Mouse (Mus musculus): Measurements from ENCODE around the gene Cabin1.

Gene Cabin1

DNA sequence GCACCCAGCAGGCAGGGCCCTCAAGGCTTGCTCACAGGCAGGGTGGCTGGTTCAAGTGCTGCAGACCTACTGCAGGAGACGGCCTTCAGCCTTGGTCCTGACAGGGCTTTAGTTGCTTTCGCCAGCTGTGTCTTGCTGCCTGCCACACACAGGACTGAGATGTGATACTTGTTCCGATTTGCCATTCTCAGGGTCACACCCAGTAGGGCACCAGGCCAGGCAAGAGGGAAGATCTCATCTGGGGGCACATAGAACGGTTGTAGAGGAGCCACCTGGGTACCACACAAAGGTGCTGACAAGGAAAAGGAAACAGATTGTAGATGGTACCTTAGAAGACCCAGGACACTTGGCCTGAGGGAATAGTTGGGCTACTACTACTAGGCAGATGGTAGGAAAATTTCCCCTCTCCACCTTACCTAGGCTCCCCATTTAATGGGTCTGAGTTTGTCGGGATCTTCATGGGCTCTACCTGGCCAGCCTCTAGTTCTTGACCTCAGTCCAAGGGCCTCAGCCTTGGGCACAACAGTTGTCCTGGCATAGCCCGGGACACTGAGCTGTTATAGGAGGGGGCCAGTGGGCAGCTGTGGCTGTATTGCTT is 99.4 kb downstream of the Cabin1 start:
- DNase-seq (ENCODE audit: low spot score), result no peak

DNA sequence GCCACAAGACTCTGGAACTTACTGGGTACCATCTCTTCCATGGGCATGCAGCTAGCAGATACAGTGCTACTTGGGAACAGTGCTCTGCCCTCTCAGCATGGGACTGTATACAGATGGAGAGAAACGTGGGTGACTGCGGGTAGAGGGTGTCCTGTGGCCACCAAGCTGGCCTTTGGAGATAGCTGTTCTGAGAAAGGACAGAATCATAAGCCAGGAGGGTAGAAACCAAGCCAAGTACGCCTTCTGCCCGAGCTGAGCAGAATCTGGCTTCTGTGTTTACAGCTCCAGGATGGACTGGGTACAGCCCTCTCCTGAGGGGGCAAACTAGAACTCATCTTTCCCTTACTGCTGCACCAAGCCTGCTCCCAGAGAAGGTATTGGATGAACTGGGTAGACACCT is 101.6 kb downstream of the Cabin1 start:
- DNase-seq (ENCODE audit: low spot score), result no peak

DNA sequence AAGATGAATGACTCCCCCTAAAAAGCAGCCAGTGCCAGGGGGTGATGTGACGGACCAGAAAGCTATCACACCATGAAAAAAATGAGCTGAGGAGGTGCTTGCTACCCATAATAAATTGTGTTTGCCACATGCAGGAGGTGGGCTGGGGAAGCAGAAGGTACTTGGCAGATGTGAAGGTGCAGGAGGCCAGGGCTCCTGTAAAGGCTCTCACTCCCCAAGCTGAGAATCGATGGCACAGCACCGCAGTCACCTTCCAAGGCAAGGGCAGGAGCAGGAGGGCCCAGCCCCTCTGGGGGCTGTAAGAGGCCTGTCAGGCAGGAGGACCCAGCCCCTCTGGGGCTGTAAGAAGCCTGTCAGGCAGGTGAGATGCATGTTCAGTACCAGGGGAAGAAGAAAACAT is 102.3 kb downstream of the Cabin1 start:
- no peak for DNase-seq (ENCODE audit: low spot score)

DNA sequence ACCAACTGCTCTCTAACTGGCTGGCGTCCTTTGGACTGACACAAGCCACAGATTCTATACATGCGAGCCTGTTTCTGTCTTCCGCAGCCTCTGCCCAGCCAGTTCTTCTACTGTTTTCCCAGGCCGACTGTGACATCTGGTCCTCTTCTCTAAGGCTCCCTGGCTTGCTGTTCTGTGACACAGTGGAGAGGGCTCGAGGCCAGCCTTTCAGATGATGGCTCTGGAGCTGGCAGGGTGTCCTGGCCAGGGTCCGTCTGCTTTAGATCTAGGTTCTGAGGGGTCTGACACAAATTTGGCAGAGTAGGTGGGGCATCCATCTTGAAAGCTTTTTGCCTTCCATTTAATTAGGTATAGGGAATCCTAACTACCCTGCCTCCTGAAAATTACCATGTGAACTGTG is 102.8 kb downstream of the Cabin1 start:
- DNase-seq (ENCODE audit: low spot score), result no peak

DNA sequence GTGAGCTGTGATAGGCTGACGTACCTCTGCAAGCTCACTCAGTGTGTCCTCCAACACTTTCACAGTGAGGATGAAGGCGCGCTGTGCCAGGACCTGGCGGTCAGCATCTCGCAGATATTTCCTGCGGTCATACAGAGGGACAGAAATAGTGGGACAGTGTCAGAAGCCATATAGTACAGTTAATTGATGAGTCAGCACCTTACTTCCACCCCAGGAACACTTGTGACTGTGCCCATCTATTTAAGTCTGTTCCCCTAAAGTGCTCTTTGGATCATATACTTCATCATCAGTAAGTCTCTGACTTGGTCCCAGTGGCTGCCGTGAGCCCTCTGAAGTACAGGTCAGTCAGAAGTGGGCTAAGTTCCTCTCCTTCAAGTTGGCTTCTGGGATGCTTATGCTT is 106.4 kb downstream of the Cabin1 start:
- DNase-seq (ENCODE audit: low spot score), result no peak

DNA sequence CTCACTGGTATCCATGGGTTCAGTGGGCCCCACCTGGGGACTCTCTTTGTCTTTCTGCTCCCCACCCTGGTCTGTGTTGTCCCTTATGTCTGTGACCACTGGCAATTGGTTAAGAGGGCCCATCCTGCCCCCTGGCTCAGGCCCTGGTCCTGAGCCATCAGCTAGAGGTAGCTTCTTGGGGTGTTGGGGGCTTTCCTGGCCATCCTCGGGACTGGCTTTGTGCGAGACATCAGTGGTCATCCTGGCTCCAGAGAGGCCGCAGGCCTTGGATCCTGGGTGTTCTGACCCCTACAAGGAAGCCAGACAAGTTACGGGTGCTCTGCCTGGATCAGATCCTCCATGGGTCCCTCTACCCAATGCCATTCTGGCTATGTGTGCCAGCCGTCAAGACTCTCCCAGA is 107.0 kb downstream of the Cabin1 start:
- no peak for DNase-seq (ENCODE audit: low spot score)

DNA sequence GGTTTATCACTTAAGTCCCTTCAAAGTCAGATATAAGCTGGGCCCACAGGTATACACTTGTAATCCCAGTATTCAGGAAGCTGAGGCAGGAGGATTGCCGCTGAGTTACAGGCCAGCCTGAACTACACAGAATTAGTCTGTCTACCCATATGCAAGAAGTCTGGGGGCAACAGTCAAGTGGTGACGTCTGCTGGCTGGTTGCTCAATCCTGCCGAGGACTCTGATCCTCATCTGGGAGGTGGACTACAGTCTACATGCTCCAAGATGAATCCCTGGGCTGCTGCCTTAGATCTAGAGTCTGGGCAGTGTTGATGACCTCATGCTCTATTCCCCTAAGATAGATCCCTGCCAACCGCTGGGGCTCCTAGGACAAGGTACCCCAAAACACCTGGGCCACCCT is 110.1 kb downstream of the Cabin1 start:
- DNase-seq (ENCODE audit: low spot score), result no peak

DNA sequence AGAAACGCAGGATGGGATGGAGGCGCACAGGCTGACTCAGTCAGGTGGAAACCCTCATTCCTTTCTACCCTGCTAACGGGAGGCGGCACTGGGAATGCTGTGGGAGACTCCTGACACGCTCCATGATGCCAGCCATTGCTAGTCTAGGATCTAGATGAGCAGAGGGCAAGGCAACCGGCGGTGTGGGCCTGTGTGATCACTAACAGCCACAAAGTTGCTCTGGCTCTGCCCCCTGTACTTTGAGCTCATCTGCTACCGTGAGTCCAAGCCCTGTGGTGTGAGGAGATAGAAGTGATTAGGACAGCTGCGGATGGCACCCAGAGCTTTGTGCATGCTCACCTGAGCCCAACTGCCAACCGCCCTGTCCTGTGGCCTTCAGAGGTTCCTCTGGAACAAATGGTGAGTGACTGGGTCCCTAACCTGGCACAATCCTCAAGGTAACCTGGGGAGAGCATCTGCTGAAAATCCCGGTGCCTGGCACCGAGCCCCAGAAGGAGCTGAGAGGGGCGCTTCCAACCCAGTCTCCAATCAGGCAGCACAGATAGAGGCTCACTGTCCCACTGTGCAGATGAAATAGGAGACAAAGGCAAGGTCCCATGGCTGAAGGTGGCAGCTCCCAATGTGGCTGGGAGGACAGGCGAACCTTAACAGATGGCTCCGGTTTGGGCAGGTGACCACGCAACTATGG is 112.6 kb downstream of the Cabin1 start:
- DNase-seq (ENCODE audit: low spot score), result no peak

DNA sequence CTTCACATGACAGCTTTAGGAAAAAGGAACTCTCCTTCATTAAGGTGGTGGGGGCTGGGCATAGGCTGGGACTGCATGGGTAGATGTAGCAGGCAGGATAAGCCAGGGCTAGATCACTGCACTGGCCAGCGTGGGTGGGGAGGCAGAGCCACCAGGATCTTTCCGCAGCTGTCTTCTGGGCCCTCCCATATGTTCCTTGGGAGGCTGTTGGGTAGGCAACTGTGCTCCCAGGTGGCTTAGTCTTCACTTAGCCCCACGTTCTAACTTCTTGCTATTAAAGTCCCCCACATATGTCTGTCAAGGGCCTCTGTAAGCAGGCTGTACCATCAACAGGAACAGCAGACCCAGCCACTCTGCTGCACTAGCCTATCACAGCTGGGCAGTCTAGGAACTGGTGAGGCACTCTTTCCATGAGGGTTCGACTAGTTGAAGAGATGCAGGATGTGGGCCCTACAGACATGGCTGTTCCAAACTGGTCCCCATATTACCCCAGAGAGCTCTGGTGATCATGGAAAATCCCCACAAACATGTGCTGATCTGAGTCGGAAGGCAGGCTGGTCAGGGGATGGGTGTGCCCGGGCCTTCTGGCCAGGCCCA is 113.7 kb downstream of the Cabin1 start:
- no peak for DNase-seq (ENCODE audit: low spot score)

DNA sequence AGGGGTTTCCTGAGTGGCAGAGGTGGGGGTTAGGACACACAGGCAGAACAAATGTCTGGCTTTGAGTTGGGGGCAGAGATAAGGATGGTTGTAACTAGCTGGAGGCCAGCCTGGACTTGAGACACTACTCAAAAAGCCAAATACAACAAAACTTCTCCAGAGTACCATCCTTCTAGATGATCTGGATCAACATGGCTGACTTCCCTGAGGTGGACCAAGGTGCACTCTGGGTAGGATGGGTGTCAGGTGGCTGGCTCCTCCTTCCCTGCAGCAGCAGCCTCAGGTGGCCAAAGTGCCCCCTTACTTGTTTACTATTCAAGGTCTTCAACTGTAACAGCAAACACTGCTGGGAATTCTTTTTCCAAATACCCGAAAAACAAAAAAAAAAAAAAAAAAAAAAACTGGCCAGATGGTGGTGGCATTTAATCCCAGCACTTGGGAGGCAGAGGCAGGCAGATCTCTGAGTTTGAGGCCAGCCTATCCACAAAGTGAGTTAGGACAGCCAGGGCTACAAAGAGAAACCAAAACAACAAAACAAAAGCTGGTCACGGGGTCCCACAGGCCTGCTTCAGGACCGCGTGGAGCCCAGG is 114.6 kb downstream of the Cabin1 start:
- no peak for DNase-seq (ENCODE audit: low spot score)

DNA sequence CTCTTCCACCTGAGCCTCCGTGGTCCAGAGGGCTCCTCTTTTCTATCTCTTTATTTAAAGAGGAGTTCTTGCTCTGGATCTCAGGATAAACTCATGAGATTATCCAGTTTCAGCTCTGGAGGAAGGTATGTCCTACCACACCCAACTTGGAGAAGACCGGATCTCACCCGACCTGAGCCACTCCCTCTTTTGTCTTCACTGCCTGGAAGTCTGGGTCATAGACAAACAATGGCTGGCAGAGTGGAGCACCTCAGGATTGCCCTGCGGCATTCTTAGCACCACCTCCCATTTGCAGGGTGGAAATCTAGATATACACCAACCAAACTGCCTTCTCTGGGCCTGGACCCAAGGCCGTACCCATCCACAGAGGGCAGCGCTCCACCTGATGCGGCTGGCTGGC is 115.1 kb downstream of the Cabin1 start:
- no peak for DNase-seq (ENCODE audit: low spot score)

DNA sequence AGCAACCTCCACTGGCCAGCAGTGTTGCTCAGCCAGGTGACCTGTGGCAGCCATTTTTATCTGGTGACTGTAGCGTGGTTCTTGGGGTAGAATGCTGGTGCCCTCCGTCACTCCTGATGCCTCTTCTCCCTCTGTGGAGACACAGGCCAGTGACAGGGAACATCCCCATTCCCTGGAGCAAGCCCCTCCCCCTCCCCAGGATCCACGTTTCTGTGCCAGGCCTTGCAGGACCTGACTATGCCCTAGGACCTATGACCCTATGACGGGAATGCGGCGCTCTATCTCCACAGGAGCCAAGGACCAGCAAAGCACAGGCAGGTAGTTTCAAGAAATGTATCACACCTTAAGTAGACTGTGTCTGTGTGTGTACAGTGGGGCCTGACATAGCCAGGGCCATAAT is 116.0 kb downstream of the Cabin1 start:
- no peak for DNase-seq (ENCODE audit: low spot score)

DNA sequence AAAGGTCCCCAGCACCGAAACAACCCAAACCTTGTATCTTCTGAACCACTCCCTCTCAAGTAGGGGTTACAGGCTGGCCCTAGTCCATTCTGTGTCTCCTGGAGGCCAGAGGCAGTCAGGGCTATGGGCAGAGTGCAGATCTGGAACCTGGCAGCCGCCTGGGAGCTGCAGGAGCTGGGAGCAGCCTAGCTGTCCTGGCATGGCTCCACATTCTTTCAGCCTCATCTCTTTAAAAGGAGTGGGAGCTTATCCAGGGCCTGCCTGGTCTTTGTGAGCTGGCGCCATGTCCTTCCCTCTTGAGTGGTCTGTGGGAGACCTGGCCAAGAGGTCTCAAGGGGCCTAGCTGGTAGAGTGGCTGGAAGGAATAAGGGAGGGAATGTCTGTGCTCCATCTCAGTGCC is 116.8 kb downstream of the Cabin1 start:
- DNase-seq (ENCODE audit: low spot score), result peak; percentile 46

DNA sequence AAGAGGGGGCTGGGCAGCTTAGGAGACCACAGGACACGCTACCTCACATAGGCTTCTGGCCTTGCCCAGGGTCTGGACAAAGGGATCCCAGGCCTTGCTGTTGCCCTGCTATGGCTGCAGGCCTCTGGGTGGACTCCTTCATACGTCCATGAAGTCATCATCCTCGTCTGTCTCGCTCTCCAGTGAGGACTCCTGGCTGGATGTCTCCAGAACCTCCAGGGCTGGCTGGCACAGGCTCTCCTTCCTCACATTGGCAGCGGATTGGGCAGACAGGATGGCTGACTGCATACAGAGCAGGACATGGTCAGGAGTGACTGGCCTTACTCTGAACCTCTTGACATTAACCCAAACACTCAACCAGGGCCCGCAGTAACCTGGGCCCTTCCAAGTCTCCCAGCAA is 117.7 kb downstream of the Cabin1 start:
- DNase-seq (ENCODE audit: low spot score), result no peak

DNA sequence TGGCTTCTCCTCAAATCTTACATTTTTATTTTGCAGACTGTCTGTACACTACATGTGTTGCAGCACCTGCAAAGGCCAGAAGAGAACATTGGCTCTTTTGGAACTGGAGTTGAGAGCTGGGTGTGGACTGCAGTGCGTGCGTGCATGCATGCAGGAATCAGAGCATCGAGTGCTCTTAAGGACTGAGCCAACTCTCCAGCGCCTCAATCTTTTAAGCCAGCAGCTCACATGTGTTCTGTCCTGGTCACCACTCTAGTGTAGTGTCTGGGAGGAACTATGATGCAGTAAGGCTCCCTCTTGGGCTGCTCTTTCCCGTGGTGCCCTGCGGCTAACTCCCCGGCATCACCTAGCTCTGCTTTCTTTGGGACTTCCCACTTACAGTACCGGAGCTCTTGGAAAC is 118.5 kb downstream of the Cabin1 start:
- DNase-seq (ENCODE audit: low spot score), result no peak

DNA sequence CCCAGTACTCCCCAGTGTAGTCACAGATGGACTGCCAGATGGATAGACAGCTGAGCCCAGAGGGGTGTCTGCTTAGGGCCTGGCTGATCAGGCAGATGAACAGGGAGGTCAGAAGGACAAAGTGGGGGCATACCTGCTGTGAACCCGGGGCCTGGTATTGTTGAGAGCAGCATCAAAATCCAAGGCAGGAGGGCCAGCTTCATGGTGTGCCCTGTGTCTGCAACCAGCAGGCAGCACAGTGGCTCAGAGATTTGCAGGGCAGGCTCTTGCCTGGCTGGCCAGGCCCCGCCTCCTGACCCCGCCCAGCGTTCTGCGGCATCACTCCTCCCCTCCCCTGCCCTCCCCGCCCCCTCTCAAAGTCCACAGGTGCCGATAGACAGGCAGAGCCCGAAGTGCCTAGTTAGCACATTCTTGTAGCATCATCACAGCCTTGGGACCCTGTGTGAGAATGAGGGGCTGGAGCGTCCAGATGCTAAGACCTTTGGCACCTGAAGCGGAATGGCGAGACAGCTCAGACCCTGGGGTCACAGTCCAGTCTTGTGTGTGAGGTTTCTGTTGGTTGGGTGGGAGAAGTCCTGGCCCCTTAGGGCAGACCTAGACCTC is 120.3 kb downstream of the Cabin1 start, which contains the start of gene Susd2:
Susd2 (minus strand) TSS at position 268 of the 603 bp plus-strand sequence.
- no peak for DNase-seq (ENCODE audit: low spot score)

DNA sequence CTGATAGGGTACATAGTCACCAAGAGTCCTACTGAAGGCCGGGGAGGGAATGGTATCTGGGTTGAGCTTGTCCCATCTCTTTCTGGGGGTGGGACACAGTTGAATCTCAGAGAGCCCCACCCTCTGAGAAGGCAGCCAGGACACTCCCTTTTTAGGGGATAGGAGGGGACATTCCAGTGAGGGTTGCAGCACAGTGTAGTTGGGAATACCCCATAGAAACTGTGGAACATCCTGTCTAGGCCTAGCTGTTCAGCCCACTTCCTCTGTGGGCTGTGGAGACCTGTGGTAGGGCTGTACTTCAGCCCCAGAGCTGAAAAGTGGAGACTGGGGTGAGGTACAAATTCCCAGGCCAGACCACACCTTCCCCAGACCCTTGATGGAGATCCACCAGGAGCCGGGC is 121.2 kb downstream of the Cabin1 start:
- DNase-seq (ENCODE audit: low spot score), result no peak

DNA sequence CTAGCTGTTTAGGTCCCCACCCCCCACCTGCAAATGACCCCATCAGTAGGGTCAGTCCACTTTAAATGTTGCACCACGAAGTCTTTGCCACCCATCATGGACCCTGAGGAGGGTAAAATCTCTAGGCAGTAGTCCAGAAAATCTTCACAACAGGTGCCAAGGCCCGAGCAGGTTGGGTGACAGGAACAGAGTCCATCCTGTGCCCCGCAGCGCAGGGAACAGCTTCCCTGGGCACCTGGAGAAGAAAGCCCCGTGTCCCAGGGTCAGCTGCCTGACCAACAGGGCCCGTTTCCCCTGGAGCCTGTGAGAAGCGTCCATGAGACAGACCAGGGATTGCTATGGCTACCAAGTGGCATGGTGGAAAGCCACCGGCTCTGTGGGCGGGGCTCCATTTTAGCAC is 121.7 kb downstream of the Cabin1 start:
- DNase-seq (ENCODE audit: low spot score), result no peak

DNA sequence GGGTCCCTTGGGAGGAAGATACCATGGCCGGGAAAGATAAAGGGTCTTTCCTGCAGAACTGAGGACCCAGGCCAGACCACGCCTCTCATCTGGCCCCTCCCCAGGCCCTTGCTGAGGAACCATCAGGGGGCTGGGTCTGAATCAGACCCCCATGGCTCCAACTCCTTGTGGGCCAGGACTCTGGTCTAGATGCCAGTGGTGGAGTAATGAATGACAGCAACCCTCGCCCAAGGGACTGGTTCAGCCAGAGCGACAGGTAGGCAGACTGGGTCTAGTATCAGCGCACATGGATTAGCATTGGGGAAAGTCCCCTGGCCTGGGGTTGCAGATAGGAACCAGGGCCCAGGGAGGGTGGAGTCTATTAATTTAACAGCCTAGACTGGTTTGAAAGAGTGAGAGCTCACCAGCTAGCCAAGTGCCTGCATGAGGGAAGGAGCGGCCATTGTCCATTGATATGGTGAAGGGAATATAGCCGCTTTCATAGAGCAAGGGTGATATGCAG is 122.4 kb downstream of the Cabin1 start:
- DNase-seq (ENCODE audit: low spot score), result no peak

DNA sequence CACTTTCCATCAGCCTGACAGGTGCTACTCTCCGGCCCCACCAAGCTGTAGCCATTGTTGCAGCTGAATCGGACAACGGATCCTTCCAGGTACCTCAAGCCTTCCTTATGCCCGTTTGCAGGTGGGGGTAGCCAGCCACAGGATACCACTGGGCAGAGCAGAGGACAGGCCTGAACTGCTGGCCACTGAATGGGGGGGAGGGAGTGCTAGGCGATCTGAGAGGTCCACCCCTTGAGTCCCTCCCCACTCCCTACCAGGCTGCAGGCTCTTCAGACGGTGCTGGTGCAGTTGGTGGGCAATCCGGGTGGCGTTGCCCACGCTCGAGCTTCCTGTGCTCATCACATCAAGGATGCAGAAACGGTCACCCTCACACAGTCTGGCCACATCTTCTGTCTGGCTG is 126.4 kb downstream of the Cabin1 start:
- DNase-seq (ENCODE audit: low spot score), result no peak

DNA sequence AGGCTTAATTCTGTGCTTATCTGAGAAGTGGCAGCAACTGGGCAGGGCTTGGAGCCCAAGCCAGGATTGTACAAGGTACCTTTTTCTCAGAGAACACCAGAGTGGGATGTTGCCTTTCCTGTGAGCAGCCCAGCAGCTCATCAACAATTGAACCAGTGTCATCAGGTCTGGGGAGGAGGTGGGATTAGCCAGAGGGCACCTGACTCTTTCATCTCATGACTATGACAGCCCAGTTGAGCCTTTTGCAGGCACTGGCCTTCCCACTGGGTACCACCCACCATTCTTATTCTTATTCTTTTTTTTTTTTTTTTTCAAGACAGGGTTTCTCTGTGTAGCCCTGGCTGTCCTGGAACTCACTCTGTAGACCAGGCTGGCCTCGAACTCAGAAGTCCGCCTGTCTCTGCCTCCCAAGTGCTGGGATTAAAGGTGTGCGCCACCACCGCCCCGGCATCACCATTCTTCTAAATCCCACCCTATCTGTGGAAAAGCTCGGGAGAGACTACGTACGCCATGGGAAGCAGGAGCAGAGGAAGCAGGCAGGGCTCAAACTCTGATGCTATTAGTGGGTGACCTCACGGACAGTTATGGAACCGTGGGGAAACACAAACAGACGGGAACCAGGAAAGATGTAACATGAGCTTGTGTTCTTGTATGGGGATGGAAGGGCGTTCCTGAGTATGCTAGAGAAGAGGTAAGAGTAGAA is 127.9 kb downstream of the Cabin1 start:
- no peak for DNase-seq (ENCODE audit: low spot score)

DNA sequence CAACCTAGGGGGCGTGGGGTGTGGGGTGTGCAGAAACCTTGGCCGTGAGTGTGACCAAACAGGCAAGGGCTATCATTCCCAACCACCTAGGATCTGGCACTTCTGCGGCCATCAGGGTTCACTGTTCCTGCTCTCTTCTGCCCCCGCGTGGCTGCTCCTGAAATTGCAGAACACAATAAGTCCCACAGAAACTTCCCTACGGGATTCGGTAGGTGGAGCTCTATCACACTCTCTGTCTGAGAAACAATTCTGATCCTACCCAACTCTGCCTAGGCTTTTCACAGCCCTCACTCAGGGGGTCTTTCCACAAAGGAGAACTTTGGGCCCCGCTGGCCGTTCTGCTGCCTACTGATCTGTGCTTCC is 128.5 kb downstream of the Cabin1 start:
- DNase-seq (ENCODE audit: low spot score), result peak; percentile 94
